Mouse (Mus musculus): ENCODE data around the gene Ercc1. TPM values are rescaled to one million over a fixed set of nuclear protein-coding genes. Genes with fewer than 3 reads are reported as not detected.

Gene Ercc1
- polyA plus RNA-seq, 2 experiments from 2014 or later = 61.1 to 72.3 TPM

- no peak for ATAC-seq
These were observed 28.8 kb downstream of the Ercc1 start for GRCm38 (mm10) chr7:19373367-19373766.

- ATAC-seq = no peak
These were observed 30.8 kb downstream of the Ercc1 start for GRCm38 (mm10) chr7:19375368-19375767.

GRCm38 (mm10) chr7:19376019-19376418 lies 31.4 kb downstream of the Ercc1 start:
- no peak for ATAC-seq

GRCm38 (mm10) chr7:19378049-19378448 lies 33.5 kb downstream of the Ercc1 start:
- no peak for ATAC-seq

- ATAC-seq = peak; percentile 100
These were observed 37.0 kb downstream of the Ercc1 start, which contains the start of gene Ercc2 for GRCm38 (mm10) chr7:19381377-19382165. Gene Ercc2 (plus strand): TSS chr7:19382010.

- peak; percentile 3 for ATAC-seq
These were observed 37.6 kb downstream of the Ercc1 start for GRCm38 (mm10) chr7:19382166-19382541.

GRCm38 (mm10) chr7:19383708-19384107 lies 39.1 kb downstream of the Ercc1 start:
- no peak for ATAC-seq

- no peak for ATAC-seq
These were observed 44.3 kb downstream of the Ercc1 start for GRCm38 (mm10) chr7:19388699-19389413.

- no peak for ATAC-seq
These were observed 49.9 kb downstream of the Ercc1 start for GRCm38 (mm10) chr7:19394484-19394883.

GRCm38 (mm10) chr7:19399496-19400280 lies 55.1 kb downstream of the Ercc1 start:
- ATAC-seq = peak; percentile 57

GRCm38 (mm10) chr7:19400946-19401345 lies 56.4 kb downstream of the Ercc1 start:
- no peak for ATAC-seq

GRCm38 (mm10) chr7:19402535-19403112 lies 58.0 kb downstream of the Ercc1 start:
- ATAC-seq = no peak

- ATAC-seq = peak; percentile 61
These were observed 59.2 kb downstream of the Ercc1 start, which contains the start of gene Klc3 for GRCm38 (mm10) chr7:19403731-19404296. Gene Klc3 (minus strand): TSS chr7:19404104.

GRCm38 (mm10) chr7:19404476-19404875 lies 59.9 kb downstream of the Ercc1 start, which contains the start of gene Ckm:
Gene Ckm (plus strand): TSS chr7:19404776.
- no peak for ATAC-seq

- peak; percentile 65 for ATAC-seq
These were observed 60.8 kb downstream of the Ercc1 start for GRCm38 (mm10) chr7:19405417-19405816.

Other genes with a start within 250 kb of the Ercc1 start
- not detected for gene Gm4969, start 226.4 kb upstream of the Ercc1 start, polyA plus RNA-seq (2017; shearing (Covaris generic))
- gene Fbxo46, start 224.9 kb upstream of the Ercc1 start, polyA plus RNA-seq (2017; shearing (Covaris generic)) = 10 to 100 TPM; 17.1 to 17.7 TPM
- gene Qpctl, start 195.5 kb upstream of the Ercc1 start, polyA plus RNA-seq (2017; shearing (Covaris generic)) = 10 to 100 TPM in 1 of 2 experiments, 1 to 10 TPM in 1; 8.9 to 11.6 TPM
- 10 to 100 TPM; 85.2 to 96.5 TPM for gene Snrpd2, start 195.1 kb upstream of the Ercc1 start, polyA plus RNA-seq (2017; shearing (Covaris generic))
- gene Gipr, start 178.7 kb upstream of the Ercc1 start, polyA plus RNA-seq (2017; shearing (Covaris generic)) = not detected
- 10 to 100 TPM in 1 of 2 experiments, 1 to 10 TPM in 1; 5.2 to 16.9 TPM for gene Eml2, start 168.4 kb upstream of the Ercc1 start, polyA plus RNA-seq (2017; shearing (Covaris generic))
- gene Gpr4, start 132.2 kb upstream of the Ercc1 start, polyA plus RNA-seq (2017; shearing (Covaris generic)) = under 1 TPM in 1 of 2 experiments, not detected in 1; 0.30 TPM
- gene Opa3, start 116.4 kb upstream of the Ercc1 start, polyA plus RNA-seq (2017; shearing (Covaris generic)) = 10 to 100 TPM; 16.6 to 16.9 TPM
- 100 to 1,000 TPM in 1 of 2 experiments, 10 to 100 TPM in 1; 96.0 to 113 TPM for gene Vasp, start 73.0 kb upstream of the Ercc1 start, polyA plus RNA-seq (2017; shearing (Covaris generic))
- gene Ppm1n, start 64.7 kb upstream of the Ercc1 start, polyA plus RNA-seq (2017; shearing (Covaris generic)) = 1 to 10 TPM; 1.1 to 1.2 TPM
- gene Rtn2, start 62.2 kb upstream of the Ercc1 start, polyA plus RNA-seq (2017; shearing (Covaris generic)) = not detected
- gene Fosb, start 34.7 kb upstream of the Ercc1 start, polyA plus RNA-seq (2017; shearing (Covaris generic)) = 1 to 10 TPM in 1 of 2 experiments, under 1 TPM in 1; 0.79 to 1.1 TPM
- gene Cd3eap, start 14.7 kb downstream of the Ercc1 start, polyA plus RNA-seq (2017; shearing (Covaris generic)) = 10 to 100 TPM; 19.4 to 20.2 TPM
- under 1 TPM in 1 of 2 experiments, not detected in 1; 0.17 TPM for gene Ppp1r13l, start 15.0 kb downstream of the Ercc1 start, polyA plus RNA-seq (2017; shearing (Covaris generic))
- gene Ercc2, start 37.2 kb downstream of the Ercc1 start, polyA plus RNA-seq (2017; shearing (Covaris generic)) = 10 to 100 TPM in 1 of 2 experiments, 1 to 10 TPM in 1; 4.7 to 10.8 TPM
- 1 to 10 TPM; 3.1 to 6.0 TPM for gene Klc3, start 59.3 kb downstream of the Ercc1 start, polyA plus RNA-seq (2017; shearing (Covaris generic))
- gene Ckm, start 60.0 kb downstream of the Ercc1 start, polyA plus RNA-seq (2017; shearing (Covaris generic)) = under 1 TPM in 1 of 2 experiments, not detected in 1; 0.34 TPM
- gene Mark4, start 114.0 kb downstream of the Ercc1 start, polyA plus RNA-seq (2017; shearing (Covaris generic)) = 1 to 10 TPM; 1.2 to 2.7 TPM
- gene Exoc3l2, start 118.6 kb downstream of the Ercc1 start, polyA plus RNA-seq (2017; shearing (Covaris generic)) = not detected
- under 1 TPM; 0.90 to 0.91 TPM for gene Bloc1s3, start 163.6 kb downstream of the Ercc1 start, polyA plus RNA-seq (2017; shearing (Covaris generic))
- 10 to 100 TPM; 38.7 to 44.6 TPM for gene Trappc6a, start 163.6 kb downstream of the Ercc1 start, polyA plus RNA-seq (2017; shearing (Covaris generic))
- gene Nkpd1, start 173.1 kb downstream of the Ercc1 start, polyA plus RNA-seq (2017; shearing (Covaris generic)) = not detected
- 1 to 10 TPM; 3.2 TPM for gene Ppp1r37, start 218.3 kb downstream of the Ercc1 start, polyA plus RNA-seq (2017; shearing (Covaris generic))
- 1 to 10 TPM in 1 of 2 experiments, under 1 TPM in 1; 0.46 to 2.3 TPM for gene Zfp296, start 232.5 kb downstream of the Ercc1 start, polyA plus RNA-seq (2017; shearing (Covaris generic))
- gene Gemin7, start 232.8 kb downstream of the Ercc1 start, polyA plus RNA-seq (2017; shearing (Covaris generic)) = 10 to 100 TPM; 88.3 to 91.8 TPM

Measured in activated CD4-positive, CD25-positive, alpha-beta regulatory T cell, adult 4 months (primary cell).